Mouse (Mus musculus): ENCODE measurements at regions not wholly inside any gene's neighbourhood (a gene's known extent, or its start where the extent isn't known, plus 50 kb on each side); places are given as distances from the start of the nearest gene placed in this dataset.

DNA sequence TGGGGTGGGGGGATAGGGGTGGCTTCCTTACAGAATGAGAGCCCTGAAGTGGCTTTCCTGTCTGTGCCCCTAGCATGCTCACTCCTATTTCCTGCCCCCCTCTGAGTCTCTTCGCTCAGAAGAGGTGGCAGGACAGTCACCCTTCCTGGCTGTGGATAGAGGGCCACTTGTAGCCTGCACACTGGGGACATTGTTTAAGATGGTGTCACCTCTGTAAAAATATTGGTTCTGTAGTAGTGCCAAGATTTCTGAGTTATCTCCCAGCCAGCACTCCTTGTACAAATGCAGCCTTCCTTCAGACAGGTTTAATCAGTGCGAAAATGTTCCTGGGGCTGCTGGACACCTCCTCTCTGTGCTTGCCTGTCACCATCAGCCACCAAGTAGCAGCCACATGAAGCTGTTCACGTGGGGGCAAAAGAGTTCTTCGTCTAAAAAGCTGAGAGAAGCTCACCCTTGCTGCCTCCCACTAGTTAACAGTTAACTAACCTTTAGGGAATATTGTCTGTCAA is 136.1 kb upstream of the Id2 start:
- no peak for TF ChIP-seq GATA1 (IDR thresholded peaks at IDR 0.05; ENCODE audit: borderline replicate concordance, low read length)
- TF ChIP-seq FLI1 (IDR thresholded peaks at IDR 0.05; ENCODE audit: low read length) = no peak

Data from megakaryocyte, embryonic 14.5 days (primary cell).